Mouse (Mus musculus) brain, embryonic 14.5 days (tissue): ENCODE measurements at regions not wholly inside any gene's neighbourhood (a gene's known extent, or its start where the extent isn't known, plus 50 kb on each side); places are given as distances from the start of the nearest gene placed in this dataset.

Experiments
- CTCF ChIP-seq: fragments of 200-500 bp; IDR thresholded peaks from 2 replicates; pipeline ENCODE4 v1.5.1; 2012; ENCODE audit warnings: inconsistent platforms, mild to moderate bottlenecking, moderate library complexity, borderline replicate concordance; ENCODE audit not compliant: insufficient read depth, insufficient read length; ENCODE audit errors: extremely low read depth
- POLR2A ChIP-seq: fragments of 200-500 bp; IDR thresholded peaks from 2 replicates; pipeline ENCODE4 v1.6.1; 2012; ENCODE audit warnings: mild to moderate bottlenecking, inconsistent platforms, borderline replicate concordance; ENCODE audit not compliant: poor library complexity, insufficient read depth, insufficient read length, severe bottlenecking; ENCODE audit errors: extremely low read depth

GRCm38 (mm10) chr8:73881606-73882005 lies 528.3 kb upstream of the Large1 start:
- TF ChIP-seq CTCF (no peak), POLR2A (no peak)
